Mouse (Mus musculus) intestine, embryonic 14.5 days (tissue): Measurements from ENCODE around the gene Mia3. TPM values are rescaled to one million over a fixed set of nuclear protein-coding genes. Genes with fewer than 3 reads are reported as not detected.
A peak's percentile ranks its signal among the peaks of the same experiment; 100 is the strongest.
"Not testable (repeated sequence)": the region's sequence is repeated elsewhere in the genome, so short reads cannot be mapped to it uniquely, and the experiment has no call there.

Experiments used
- ATAC-seq: fragments of 200-750 bp; cut with Nextera tagmentation; replicated peaks from 2 replicates; pipeline ENCODE4 v1.8.0; 2017; ENCODE audit warnings: low read depth, moderate number of reproducible peaks, moderate TSS enrichment, moderate library complexity; ENCODE audit not compliant: low FRiP score, low TSS enrichment
- DNase-seq: peaks from one replicate; pipeline ENCODE4 v3.0.0-alpha.2; 2018; ENCODE audit warnings: low spot score
- H3K27ac ChIP-seq: fragments of 300-500 bp; sonication (generic); 2 replicates; pipeline ENCODE4 v1.5.1; 2014; ENCODE audit warnings: low read depth, mild to moderate bottlenecking, control low read depth
- H3K27me3 ChIP-seq: fragments of 300-500 bp; sonication (generic); replicated peaks from 2 replicates; pipeline ENCODE4 v1.6.1; 2014; ENCODE audit warnings: low read length, control low read depth; ENCODE audit not compliant: control insufficient read depth, insufficient read depth
- H3K36me3 ChIP-seq: fragments of 300-500 bp; sonication (generic); 2 replicates; pipeline ENCODE4 v1.6.1; 2014; ENCODE audit warnings: low read length, control low read depth; ENCODE audit not compliant: control insufficient read depth, insufficient read depth
- H3K4me1 ChIP-seq: fragments of 300-500 bp; sonication (generic); replicated peaks from 2 replicates; pipeline ENCODE4 v1.6.1; 2014; ENCODE audit warnings: low read length, control low read depth, mixed read lengths; ENCODE audit not compliant: control insufficient read depth, insufficient read depth
- H3K4me2 ChIP-seq: fragments of 300-500 bp; sonication (generic); 2 replicates; pipeline ENCODE4 v1.6.1; 2014; ENCODE audit warnings: low read length
- H3K4me3 ChIP-seq: fragments of 300-500 bp; sonication (generic); 2 replicates; pipeline ENCODE4 v1.5.1; 2014; ENCODE audit warnings: low read depth, low read length, control low read depth, mixed read lengths
- H3K9ac ChIP-seq: fragments of 300-500 bp; sonication (generic); 2 replicates; pipeline ENCODE4 v1.6.1; 2014; ENCODE audit warnings: mild to moderate bottlenecking, low read length
- H3K9me3 ChIP-seq: fragments of 300-500 bp; sonication (generic); 2 replicates; pipeline ENCODE4 v1.6.1; 2016; ENCODE audit warnings: low read length, control low read depth; ENCODE audit not compliant: control insufficient read depth
- WGBS: fragments of 180-500 bp; shearing (Covaris S2); extraction: QIAGEN DNeasy Blood & Tissue Kit; methylation state at CpG from one replicate; pipeline ENCODE4 v1.1.7; 2014; 5-methylcytosine and 5-hydroxymethylcytosine counted together
- polyA plus RNA-seq: library from polyadenylated mRNA; unstranded; fragments of >200 nt; fragmentation: Nextera tagmentation; extraction: Ambion mirVana; gene quantifications from 2 replicates; pipeline ENCODE4 v1.2.1, GENCODE M21; 2014

Mia3 gene
- polyA plus RNA-seq, 1 experiment from 2014 or later, result 102 TPM

DNA sequence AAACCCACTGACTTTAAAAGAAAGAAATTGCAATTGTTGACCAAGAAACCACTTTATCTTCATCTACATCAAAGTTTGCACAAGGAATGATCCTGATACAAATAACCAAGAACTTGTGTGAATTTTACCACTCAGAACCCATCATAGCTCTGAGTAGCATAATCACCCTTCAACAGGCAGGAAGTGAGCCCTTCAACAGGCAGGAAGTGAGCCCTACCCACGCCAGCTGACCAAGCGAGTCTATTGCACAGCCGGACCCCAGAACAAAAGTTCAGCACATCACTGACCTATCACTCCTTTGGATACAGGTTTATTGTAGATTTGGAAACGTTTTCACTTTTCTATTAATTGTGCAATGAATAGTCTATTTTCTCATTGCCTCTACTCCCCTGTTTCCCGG, 46.9 kb downstream of the Mia3 start:
- not testable (repeated sequence) for H3K9me3 ChIP-seq, H3K4me2 ChIP-seq, H3K4me1 ChIP-seq, H3K4me3 ChIP-seq, DNase-seq, ATAC-seq, H3K9ac ChIP-seq, H3K27me3 ChIP-seq, H3K27ac ChIP-seq
- H3K36me3 ChIP-seq, result peaks cover 78% of the 10 kb centered on the region
- WGBS, result 91% methylated on average over 5 of the region's 5 CpGs

DNA sequence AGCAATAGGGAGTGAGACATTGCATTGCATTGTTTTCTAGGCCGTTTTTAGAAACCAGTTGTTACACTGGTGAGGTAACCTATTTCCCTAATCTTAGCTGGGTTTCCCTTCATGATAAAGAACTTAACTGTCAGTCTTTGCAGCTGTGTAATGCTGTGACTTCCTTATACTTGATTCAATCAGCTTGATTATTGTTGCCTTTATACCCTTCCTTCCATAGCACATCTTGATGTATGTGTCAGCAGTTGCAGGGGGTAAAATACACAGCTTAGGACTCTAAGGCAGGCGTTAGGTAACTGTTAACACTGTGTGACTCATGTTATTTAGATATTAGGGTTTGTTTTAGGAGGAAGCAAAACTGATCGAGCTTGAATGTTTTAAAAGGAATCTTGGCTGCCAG, 48.6 kb downstream of the Mia3 start:
- H3K36me3 ChIP-seq, result peaks cover 74% of the 10 kb centered on the region

DNA sequence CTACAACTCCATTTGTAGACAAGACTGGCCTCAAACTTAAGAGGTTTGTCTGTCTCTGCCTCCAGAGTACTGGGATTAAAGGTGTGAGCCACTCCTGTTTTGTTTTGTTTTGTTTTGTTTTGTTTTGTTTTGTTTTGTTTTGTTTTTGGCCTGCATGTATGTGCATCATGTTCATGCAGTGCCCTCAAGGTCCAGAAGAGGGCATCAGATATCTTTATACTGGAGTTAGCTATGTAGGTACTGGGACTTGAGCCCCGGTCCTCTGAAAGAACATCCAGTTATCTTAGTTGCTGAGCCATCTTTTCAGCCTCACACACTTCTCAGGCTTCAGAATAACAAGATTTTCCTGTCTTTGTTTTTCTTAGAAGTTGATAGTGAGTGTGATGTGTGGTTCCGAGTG, 53.6 kb downstream of the Mia3 start:
- no peak overlapping the region for H3K9ac ChIP-seq
- H3K27me3 ChIP-seq, result no peaks in the 10 kb centered on the region
- peaks cover 76% of the 10 kb centered on the region for H3K36me3 ChIP-seq
- DNase-seq, result no peak
- WGBS, result 90% methylated on average over 2 of the region's 2 CpGs
- ATAC-seq, result no peak
- no peaks in the 10 kb centered on the region for H3K4me1 ChIP-seq
- no peak overlapping the region for H3K4me3 ChIP-seq
- H3K4me2 ChIP-seq, result no peak overlapping the region
- H3K27ac ChIP-seq, result no peak overlapping the region
- no peaks in the 10 kb centered on the region for H3K9me3 ChIP-seq

More for the DNA sequence above, 48.6 kb downstream of the Mia3 start:
- no peak overlapping the region for H3K4me2 ChIP-seq
- no peaks in the 10 kb centered on the region for H3K9me3 ChIP-seq
- H3K4me3 ChIP-seq, result no peak overlapping the region
- no peak overlapping the region for H3K27ac ChIP-seq
- H3K9ac ChIP-seq, result no peak overlapping the region
- H3K4me1 ChIP-seq, result no peaks in the 10 kb centered on the region
- H3K27me3 ChIP-seq, result no peaks in the 10 kb centered on the region
- ATAC-seq (no peak), DNase-seq (no peak)
- 72% methylated on average over 3 of the region's 3 CpGs for WGBS

DNA sequence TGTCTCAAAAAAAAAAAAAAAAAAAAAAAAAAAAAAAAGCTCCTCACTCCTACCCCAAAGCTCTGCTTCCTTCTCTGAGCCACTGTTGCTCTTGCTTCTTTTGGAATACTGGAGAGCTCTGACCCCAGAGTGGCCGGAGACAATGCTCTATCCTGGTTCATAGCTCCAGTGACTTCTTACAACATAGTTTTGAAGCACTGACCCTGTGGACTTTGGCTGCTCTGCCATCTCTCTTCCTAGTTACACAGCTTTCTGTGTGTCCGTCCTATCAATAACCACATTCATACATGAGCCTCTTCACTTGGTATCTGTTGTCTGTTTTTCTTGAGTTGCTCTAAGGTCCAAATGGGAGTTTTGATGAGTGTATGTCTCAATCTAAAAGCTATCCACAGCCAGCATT, 57.3 kb downstream of the Mia3 start:
- no peak overlapping the region for H3K9ac ChIP-seq
- no peaks in the 10 kb centered on the region for H3K27me3 ChIP-seq
- H3K36me3 ChIP-seq, result peaks cover 61% of the 10 kb centered on the region
- WGBS, result 92% methylated on average over 2 of the region's 2 CpGs
- no peak overlapping the region for H3K27ac ChIP-seq
- no peak for ATAC-seq
- no peak for DNase-seq
- no peaks in the 10 kb centered on the region for H3K9me3 ChIP-seq
- no peaks in the 10 kb centered on the region for H3K4me1 ChIP-seq
- no peak overlapping the region for H3K4me2 ChIP-seq
- no peak overlapping the region for H3K4me3 ChIP-seq

DNA sequence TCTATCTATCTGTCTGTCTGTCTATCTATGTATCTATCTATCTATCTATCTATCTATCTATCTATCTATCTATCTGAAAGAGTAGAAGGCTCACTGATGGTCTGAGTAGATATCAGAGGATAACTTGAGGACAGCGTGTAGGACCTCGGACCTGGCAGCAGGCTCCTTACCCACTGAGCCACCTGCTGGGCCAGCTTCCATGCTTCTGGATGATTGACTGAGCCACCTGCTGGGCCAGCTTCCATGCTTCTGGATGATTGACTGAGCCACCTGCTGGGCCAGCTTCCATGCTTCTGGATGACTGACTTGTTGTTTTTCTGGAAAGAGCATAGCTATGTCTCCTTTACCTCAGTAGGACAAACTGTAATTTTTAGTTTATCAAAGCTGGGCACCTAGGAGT, 59.8 kb downstream of the Mia3 start:
- ATAC-seq, H3K27me3 ChIP-seq, H3K9ac ChIP-seq, DNase-seq, H3K27ac ChIP-seq, H3K4me1 ChIP-seq, H3K9me3 ChIP-seq, H3K4me2 ChIP-seq, H3K4me3 ChIP-seq: not testable (repeated sequence)
- peaks cover 41% of the 10 kb centered on the region for H3K36me3 ChIP-seq
- WGBS, result 83% methylated on average over 2 of the region's 2 CpGs

DNA sequence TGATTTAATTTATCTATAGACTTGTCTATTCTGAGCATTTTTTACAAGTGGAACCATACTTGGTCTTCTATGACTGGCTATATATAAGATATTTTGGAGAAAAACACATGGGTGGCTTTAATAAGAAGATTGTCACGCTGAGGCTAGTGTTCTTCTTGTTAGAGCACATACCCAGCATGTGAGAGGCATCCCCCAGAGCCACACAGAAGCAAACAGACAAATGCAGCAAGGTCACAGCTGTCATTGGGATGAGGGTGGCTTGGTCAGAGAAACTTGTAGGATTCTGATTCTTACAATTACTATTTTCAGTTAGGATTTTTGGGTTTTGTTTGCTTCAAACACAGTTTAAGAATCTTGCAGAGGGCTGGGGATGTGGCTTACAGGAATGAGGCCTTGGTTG, 60.9 kb downstream of the Mia3 start:
- H3K27me3 ChIP-seq, result no peaks in the 10 kb centered on the region
- ATAC-seq (no peak), DNase-seq (no peak)
- WGBS, result 83% methylated on average over 1 of the region's 1 CpGs
- no peak overlapping the region for H3K4me3 ChIP-seq
- H3K27ac ChIP-seq, result no peak overlapping the region
- H3K4me1 ChIP-seq, result no peaks in the 10 kb centered on the region
- H3K36me3 ChIP-seq, result peaks cover 31% of the 10 kb centered on the region
- no peak overlapping the region for H3K4me2 ChIP-seq
- no peak overlapping the region for H3K9ac ChIP-seq
- no peaks in the 10 kb centered on the region for H3K9me3 ChIP-seq

DNA sequence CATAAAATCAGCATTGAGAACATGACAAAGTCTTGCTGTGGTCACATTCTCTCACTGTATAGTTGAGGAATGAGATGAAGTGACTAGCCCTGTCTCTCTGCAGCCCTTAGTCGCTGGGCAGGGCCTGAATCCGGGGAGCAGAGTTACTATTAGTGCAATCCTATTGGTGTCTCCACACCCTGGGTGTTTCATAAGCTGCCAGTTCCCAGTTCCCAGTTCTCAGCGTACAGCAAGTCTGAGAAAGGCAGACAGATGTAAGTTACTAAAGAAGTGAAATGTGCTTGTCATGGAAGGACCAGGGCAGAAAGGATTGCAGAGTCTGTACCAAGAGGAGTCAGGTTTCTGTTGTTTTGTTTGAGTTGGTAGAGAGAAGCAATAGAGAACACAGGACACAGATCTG, 61.8 kb downstream of the Mia3 start:
- no peak overlapping the region for H3K4me3 ChIP-seq
- 76% methylated on average over 3 of the region's 3 CpGs for WGBS
- H3K9ac ChIP-seq, result no peak overlapping the region
- ATAC-seq (no peak), DNase-seq (no peak)
- H3K27me3 ChIP-seq, result no peaks in the 10 kb centered on the region
- H3K27ac ChIP-seq, result no peak overlapping the region
- peaks cover 22% of the 10 kb centered on the region for H3K36me3 ChIP-seq
- no peaks in the 10 kb centered on the region for H3K9me3 ChIP-seq
- no peaks in the 10 kb centered on the region for H3K4me1 ChIP-seq
- H3K4me2 ChIP-seq, result no peak overlapping the region

DNA sequence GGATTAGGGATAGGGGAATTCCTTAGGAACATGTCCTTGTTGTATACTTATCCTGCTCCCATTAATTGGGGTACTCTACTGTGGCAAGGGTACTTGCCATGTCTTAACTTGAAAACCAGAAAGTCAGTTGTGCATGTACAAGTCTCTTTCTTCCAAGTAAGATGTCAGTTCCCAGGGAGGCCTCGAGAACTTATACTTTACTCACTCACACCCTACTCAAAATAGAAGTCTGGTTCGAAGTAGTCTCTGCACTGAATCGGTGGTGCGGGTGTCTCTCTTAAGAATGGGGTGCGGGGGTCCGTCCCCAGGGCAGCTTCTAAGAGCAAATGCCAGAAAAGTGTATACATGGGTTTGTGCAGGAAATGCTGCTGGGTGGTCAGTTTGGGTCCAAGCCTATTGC, 70.2 kb downstream of the Mia3 start:
- H3K4me1 ChIP-seq, result no peaks in the 10 kb centered on the region
- H3K9ac ChIP-seq, result no peak overlapping the region
- H3K4me2 ChIP-seq, result no peak overlapping the region
- no peaks in the 10 kb centered on the region for H3K27me3 ChIP-seq
- no peak overlapping the region for H3K4me3 ChIP-seq
- H3K27ac ChIP-seq, result no peak overlapping the region
- no peaks in the 10 kb centered on the region for H3K36me3 ChIP-seq
- DNase-seq (peak; percentile 100), ATAC-seq (no peak)
- no peaks in the 10 kb centered on the region for H3K9me3 ChIP-seq
- 86% methylated on average over 6 of the region's 6 CpGs for WGBS

DNA sequence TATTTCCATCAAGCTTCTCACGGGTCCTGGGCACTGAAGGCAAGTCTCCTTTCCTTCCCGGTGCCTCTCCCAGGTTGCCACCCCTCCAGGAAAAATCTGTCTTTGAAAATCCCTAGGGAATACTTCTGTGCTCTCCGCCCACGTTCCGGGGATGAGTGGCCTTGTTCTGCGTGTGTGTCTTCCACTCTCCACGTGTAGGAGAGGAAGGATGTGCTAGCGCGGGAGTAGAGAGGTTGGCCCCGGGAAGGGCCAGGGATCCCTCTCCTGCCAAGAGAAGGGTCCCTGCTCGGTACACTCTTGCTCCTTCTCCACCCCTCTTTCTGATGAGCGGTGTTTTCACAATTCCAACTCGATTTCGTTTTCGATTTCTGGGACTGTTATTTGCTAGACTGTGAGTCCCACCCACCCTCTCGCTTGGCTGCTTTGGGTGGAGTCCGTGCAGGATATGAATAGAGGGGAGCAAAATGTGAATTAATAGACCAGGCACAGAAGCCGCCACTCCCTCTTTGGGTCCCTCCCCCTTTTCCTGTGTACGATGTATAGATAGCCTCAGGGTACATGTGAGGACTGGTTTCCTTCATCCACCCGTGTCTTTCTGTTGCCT, 71.4 kb downstream of the Mia3 start:
- no peaks in the 10 kb centered on the region for H3K9me3 ChIP-seq
- H3K4me1 ChIP-seq, result no peaks in the 10 kb centered on the region
- DNase-seq (peak; percentile 80), ATAC-seq (no peak; the same call in 1 of the 2 replicates)
- peak overlapping the region; percentile 49 for H3K4me2 ChIP-seq
- under 1% methylated on average over 20 of the region's 20 CpGs for WGBS
- H3K27ac ChIP-seq, result peak overlapping the region; percentile 2; the same call in 1 of the 2 replicates
- no peaks in the 10 kb centered on the region for H3K27me3 ChIP-seq
- peaks cover 10% of the 10 kb centered on the region for H3K36me3 ChIP-seq
- peak overlapping the region; percentile 34 for H3K9ac ChIP-seq
- peak overlapping the region; percentile 47 for H3K4me3 ChIP-seq
